ENCODE assay signal across 8 mouse cellular contexts in the genomic region with DNA sequence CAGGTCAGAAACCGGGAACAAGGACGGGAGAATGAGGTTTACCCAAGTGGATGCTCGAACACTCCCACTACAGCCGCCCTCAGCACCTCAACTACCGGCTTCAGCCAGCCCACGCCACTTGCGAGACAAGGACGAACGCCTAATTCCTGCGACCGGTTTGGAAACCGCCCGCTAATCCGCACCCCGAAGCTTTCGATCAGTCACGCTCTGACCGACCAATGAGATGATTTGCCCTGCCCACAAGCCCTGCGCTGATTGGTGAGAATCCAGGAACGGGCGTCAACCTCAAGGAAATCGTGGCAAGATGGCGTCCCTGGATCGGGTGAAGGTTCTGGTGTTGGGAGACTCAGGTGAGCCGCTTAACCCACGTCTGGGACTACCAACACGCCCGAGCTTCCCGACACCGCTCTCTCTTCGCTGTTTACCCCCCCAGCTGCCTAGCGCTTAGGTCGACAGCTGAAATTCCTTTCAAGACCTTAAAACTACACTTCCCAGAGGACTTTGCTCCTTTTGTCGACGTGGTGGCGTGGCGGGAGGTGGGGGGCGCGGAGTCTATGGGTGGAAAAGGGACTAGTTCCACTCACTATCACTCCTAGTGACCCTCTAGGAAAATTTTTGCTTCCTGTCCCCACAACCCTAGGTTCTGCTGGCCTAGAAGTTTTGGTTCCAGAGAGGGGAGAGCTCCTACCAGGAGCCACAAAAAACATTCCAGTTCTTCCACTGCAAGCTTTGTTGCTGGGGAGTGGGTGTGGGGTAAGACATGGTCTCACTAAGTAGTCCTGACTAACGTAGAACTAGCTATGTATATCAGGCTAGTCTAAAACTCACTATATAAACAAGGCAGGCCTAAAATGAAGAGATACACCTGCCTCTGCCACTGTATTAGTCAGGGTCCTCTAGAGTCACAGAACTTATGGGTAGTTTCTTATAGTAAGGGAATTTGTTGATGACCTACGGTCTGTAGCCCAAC. TPM values are rescaled to one million over a fixed set of nuclear protein-coding genes. Genes with fewer than 3 reads are reported as not detected.
DNase-seq lines count a peak whose midpoint lies in the region; ATAC-seq and TF ChIP-seq lines count a peak whose summit lies in the region.

Gtf2e1 (minus strand) TSS at position 179 of the 970 bp plus-strand sequence.
Rabl3 (plus strand) TSS at position 275 of the 970 bp plus-strand sequence.

- H3K9ac ChIP-seq in kidney, embryonic 14.5 days (ENCODE audit: low read depth, low read length): peak within 1 kb of the TSS; percentile 84
- peak within 1 kb of the TSS; percentile 82 for H3K9ac ChIP-seq in limb, embryonic 15.5 days

- DNase-seq in A20 (ENCODE audit: low read depth, low spot score): peak; percentile 98
- peak; percentile 99 for DNase-seq in heart, adult 9 months (ENCODE audit: low spot score in 2 of 2)
- DNase-seq in monocyte, adult 2 months (ENCODE audit: low read depth in 1 of 2, low spot score in 2 of 2): peak; percentile 91 to 93
- DNase-seq in spleen, postnatal 36 days (ENCODE audit: low spot score in 2 of 2): peak; percentile 96 to 98

- peak within 1 kb of the TSS; percentile 73 for H3K4me3 ChIP-seq in bone marrow macrophage, adult 2 months (ENCODE audit: insufficient read depth, low read length)
- peak within 1 kb of the TSS; percentile 91 for H3K4me3 ChIP-seq in embryonic fibroblast, embryonic 13.5 days (ENCODE audit: insufficient read depth, low read length)
- peak within 1 kb of the TSS; percentile 89 for H3K4me3 ChIP-seq in kidney, embryonic 14.5 days (ENCODE audit: low read length)
- H3K4me3 ChIP-seq in limb, embryonic 15.5 days: peak within 1 kb of the TSS; percentile 64

- WGBS in kidney, embryonic 14.5 days: 1% methylated on average over 41 of the region's 41 CpGs
- 2% methylated on average over 41 of the region's 41 CpGs for WGBS in limb, embryonic 15.5 days

- peak within 1 kb of the TSS; percentile 58 for H3K27ac ChIP-seq in bone marrow macrophage, adult 2 months (ENCODE audit: insufficient read depth, low read depth, low read length)
- peak within 1 kb of the TSS; percentile 85 for H3K27ac ChIP-seq in embryonic fibroblast, embryonic 13.5 days (ENCODE audit: insufficient read depth, low read length)
- peak within 1 kb of the TSS; percentile 74 for H3K27ac ChIP-seq in kidney, embryonic 14.5 days (ENCODE audit: low read depth, low read length)
- peak within 1 kb of the TSS; percentile 97 for H3K27ac ChIP-seq in limb, embryonic 15.5 days

- peak within 1 kb of the TSS; percentile 60 for H3K4me2 ChIP-seq in kidney, embryonic 14.5 days (replicated peaks; ENCODE audit: low read depth, low read length)
- peak within 1 kb of the TSS; percentile 62 for H3K4me2 ChIP-seq in limb, embryonic 15.5 days

- no peaks in the 10 kb centered on the region for H3K9me3 ChIP-seq in kidney, embryonic 14.5 days (ENCODE audit: control insufficient read depth, low read length)
- no peaks in the 10 kb centered on the region for H3K9me3 ChIP-seq in limb, embryonic 15.5 days

- H3K27me3 ChIP-seq in kidney, embryonic 14.5 days (ENCODE audit: control insufficient read depth, insufficient read depth, low read length): no peaks in the 10 kb centered on the region
- H3K27me3 ChIP-seq in limb, embryonic 15.5 days: no peaks in the 10 kb centered on the region

- 0 out of 2 replicates have a peak, but pooled peaks have one; percentile 56 for TF ChIP-seq POLR2A in bone marrow macrophage, adult 2 months (IDR thresholded peaks at IDR 0.05; ENCODE audit: borderline replicate concordance, low read depth, low read length)
- peak; percentile 96 for TF ChIP-seq POLR2A in embryonic fibroblast, embryonic 13.5 days (IDR thresholded peaks at IDR 0.05; ENCODE audit: low read depth, low read length)

- ATAC-seq in kidney, embryonic 14.5 days (ENCODE audit: low FRiP score, low TSS enrichment): peak; percentile 99
- peak; percentile 99 for ATAC-seq in limb, embryonic 15.5 days (ENCODE audit: insufficient number of reproducible peaks, low FRiP score, low TSS enrichment, low read depth)

- H3K4me1 ChIP-seq in bone marrow macrophage, adult 2 months (ENCODE audit: control insufficient read depth, insufficient read depth, low read length): peaks cover 10% of the 10 kb centered on the region
- H3K4me1 ChIP-seq in embryonic fibroblast, embryonic 13.5 days (ENCODE audit: control insufficient read depth, insufficient read depth, low read length): no peaks in the 10 kb centered on the region
- peaks cover 7% of the 10 kb centered on the region; the same call in 1 of the 2 replicates for H3K4me1 ChIP-seq in kidney, embryonic 14.5 days (ENCODE audit: control insufficient read depth, insufficient read depth, low read length)
- H3K4me1 ChIP-seq in limb, embryonic 15.5 days: peaks cover 14% of the 10 kb centered on the region

- no peak for TF ChIP-seq CTCF in bone marrow macrophage, adult 2 months (IDR thresholded peaks at IDR 0.05; ENCODE audit: low read depth, low read length)
- TF ChIP-seq CTCF in embryonic fibroblast, embryonic 13.5 days (IDR thresholded peaks at IDR 0.05; ENCODE audit: borderline replicate concordance, insufficient read depth, low read length): no peak

- peaks cover 17% of the 10 kb centered on the region for H3K36me3 ChIP-seq in kidney, embryonic 14.5 days (ENCODE audit: control insufficient read depth, insufficient read depth, low read length)
- H3K36me3 ChIP-seq in limb, embryonic 15.5 days: peaks cover 19% of the 10 kb centered on the region; the same call in 1 of the 2 replicates

RNA-seq across cellular contexts. Expression of gene Gtf2e1, which starts in this region (rescaled TPM):
- polyA plus RNA-seq in bone marrow macrophage, adult 2 months (2012; ENCODE audit: insufficient read depth, insufficient read length, missing spikeins): 8.3 and 9.4 TPM in 2 replicates
- polyA plus RNA-seq in embryonic fibroblast, embryonic 13.5 days (2011; ENCODE audit: insufficient read length, low read depth, missing spikeins): 21.5 and 29.1 TPM in 2 replicates
- 16.6 and 33.9 TPM in 2 replicates for polyA plus RNA-seq in kidney, embryonic 14.5 days (2014; fragmentation: Nextera tagmentation; extraction: Ambion mirVana)
- polyA plus RNA-seq in limb, embryonic 15.5 days (2015; fragmentation: Nextera tagmentation; extraction: Ambion mirVana): 24.5 and 25.0 TPM in 2 replicates

RNA-seq across cellular contexts. Expression of gene Rabl3, which starts in this region (rescaled TPM):
- 9.3 and 9.7 TPM in 2 replicates for polyA plus RNA-seq in bone marrow macrophage, adult 2 months (2012; ENCODE audit: insufficient read depth, insufficient read length, missing spikeins)
- 15.5 and 18.7 TPM in 2 replicates for polyA plus RNA-seq in embryonic fibroblast, embryonic 13.5 days (2011; ENCODE audit: insufficient read length, low read depth, missing spikeins)
- 21.4 and 28.6 TPM in 2 replicates for polyA plus RNA-seq in kidney, embryonic 14.5 days (2014; fragmentation: Nextera tagmentation; extraction: Ambion mirVana)
- 22.7 and 22.8 TPM in 2 replicates for polyA plus RNA-seq in limb, embryonic 15.5 days (2015; fragmentation: Nextera tagmentation; extraction: Ambion mirVana)

Comparison
In these comparisons a context has a peak if more than half of its experiments do, and no peak if none do; other contexts are left out.
1. Peak in every context shown above with its lines: DNase-seq, ATAC-seq, H3K4me3 ChIP-seq and H3K27ac ChIP-seq.